Mouse (Mus musculus): ENCODE measurements around the gene Tcf12. TPM values are rescaled to one million over a fixed set of nuclear protein-coding genes. Genes with fewer than 3 reads are reported as not detected.

Gene Tcf12
- total and polyA plus RNA-seq, 3 experiments, result 41.4 to 42.3 (median 41.7) TPM

- dilution Hi-C loops (cut with MboI; ENCODE audit: extremely low pct_ligation_motif_present, extremely low pct_unique_long_range_greater_than_20kb, low sequenced_read_pairs) (no loop called here), in situ Hi-C loops (cut with MboI; ENCODE audit: low pct_ligation_motif_present, low pct_unique_long_range_greater_than_20kb, low sequenced_read_pairs) (no loop called here)
- DNase-seq (ENCODE audit: extremely low read depth), result no peak
- Histone ChIP-seq H3K27me3 (replicated peaks) (no peaks in the 10 kb centered on the region), H3K27ac (ENCODE audit: insufficient read depth, low read depth) (no peak overlapping the region), H3K4me2 (ENCODE audit: insufficient read depth, low read depth, poor library complexity, severe bottlenecking) (no peak overlapping the region), H3K36me3 (replicated peaks in 1 of 2; ENCODE audit: control insufficient read depth in 1 of 2, insufficient read depth in 1 of 2, low read length in 1 of 2) (peaks cover 0 to 12% of the 10 kb centered on the region in 2 experiments), H3K9ac (ENCODE audit: insufficient read depth, low read depth) (no peak overlapping the region), H3K79me2 (replicated peaks; ENCODE audit: control insufficient read depth, extremely low read depth, insufficient read depth, poor library complexity, severe bottlenecking) (no peaks in the 10 kb centered on the region), H3K4me3 (replicated peaks in 1 of 3; ENCODE audit: low read depth in 2 of 3, low read length in 2 of 3, poor library complexity in 1 of 3) (no peak overlapping the region), H3K4me1 (ENCODE audit: control insufficient read depth in 1 of 2, insufficient read depth in 2 of 2) (no peaks in the 10 kb centered on the region), H3K9me3 (replicated peaks; ENCODE audit: low read length) (no peaks in the 10 kb centered on the region)
- TF ChIP-seq MAZ (IDR thresholded peaks at IDR 0.05; ENCODE audit: low read depth, low read length) (no peak), MYC (IDR thresholded peaks at IDR 0.05; ENCODE audit: low read depth, low read length) (no peak), IRF4 (IDR thresholded peaks at IDR 0.05; ENCODE audit: low read depth, low read length) (no peak), POLR2AphosphoS2 (IDR thresholded peaks at IDR 0.05; ENCODE audit: low read depth, low read length) (no peak), ZKSCAN1 (IDR thresholded peaks at IDR 0.05; ENCODE audit: borderline replicate concordance, low read depth, low read length) (no peak), ETS1 (conservative IDR thresholded peaks at IDR 0.05; ENCODE audit: low read depth, low read length) (no peak), MAFK (IDR thresholded peaks at IDR 0.05; ENCODE audit: insufficient replicate concordance, low read length) (no peak), ELF1 (IDR thresholded peaks at IDR 0.05; ENCODE audit: low read depth, low read length) (no peak), PAX5 (IDR thresholded peaks at IDR 0.05; ENCODE audit: low read length) (no peak), KAT2A (IDR thresholded peaks at IDR 0.05; ENCODE audit: insufficient replicate concordance, low read length) (no peak), NELFE (IDR thresholded peaks at IDR 0.05; ENCODE audit: low read depth, low read length) (no peak), CHD2 (IDR thresholded peaks at IDR 0.05; ENCODE audit: low read length) (no peak), NRF1 (IDR thresholded peaks at IDR 0.05; ENCODE audit: low read depth, low read length) (no peak), BHLHE40 (IDR thresholded peaks at IDR 0.05; ENCODE audit: low read depth, low read length) (no peak), CHD1 (IDR thresholded peaks at IDR 0.05; ENCODE audit: low read depth, low read length) (no peak), HCFC1 (IDR thresholded peaks at IDR 0.05; ENCODE audit: low read depth, low read length) (no peak), POLR2A (IDR thresholded peaks at IDR 0.05; ENCODE audit: low read depth, low read length) (no peak), ZNF384 (IDR thresholded peaks at IDR 0.05; ENCODE audit: low read depth, low read length) (no peak)
These were observed 181.0 kb downstream of the Tcf12 start for GRCm38 (mm10) chr9:71930431-71931357.

- dilution Hi-C loops (cut with MboI; ENCODE audit: extremely low pct_ligation_motif_present, extremely low pct_unique_long_range_greater_than_20kb, low sequenced_read_pairs) (no loop called here), in situ Hi-C loops (cut with MboI; ENCODE audit: low pct_ligation_motif_present, low pct_unique_long_range_greater_than_20kb, low sequenced_read_pairs) (no loop called here)
- no peaks in the 10 kb centered on the region for H3K9me3 ChIP-seq (replicated peaks; ENCODE audit: low read length)
- H3K9ac ChIP-seq (ENCODE audit: insufficient read depth, low read depth), result no peak overlapping the region
- H3K4me2 ChIP-seq (ENCODE audit: insufficient read depth, low read depth, poor library complexity, severe bottlenecking), result no peak overlapping the region
- TF ChIP-seq HCFC1 (IDR thresholded peaks at IDR 0.05; ENCODE audit: low read depth, low read length) (no peak), BHLHE40 (IDR thresholded peaks at IDR 0.05; ENCODE audit: low read depth, low read length) (no peak), MAFK (IDR thresholded peaks at IDR 0.05; ENCODE audit: insufficient replicate concordance, low read length) (no peak), RCOR1 (conservative IDR thresholded peaks at IDR 0.05; ENCODE audit: low read depth, low read length) (no peak), PAX5 (IDR thresholded peaks at IDR 0.05; ENCODE audit: low read length) (no peak), ETS1 (conservative IDR thresholded peaks at IDR 0.05; ENCODE audit: low read depth, low read length) (no peak), TBP (conservative IDR thresholded peaks at IDR 0.05; ENCODE audit: low read depth, low read length) (no peak), EP300 (IDR thresholded peaks at IDR 0.05; ENCODE audit: low read length) (no peak), NRF1 (IDR thresholded peaks at IDR 0.05; ENCODE audit: low read depth, low read length) (no peak)
- no peak for DNase-seq (ENCODE audit: extremely low read depth)
- H3K79me2 ChIP-seq (replicated peaks; ENCODE audit: control insufficient read depth, extremely low read depth, insufficient read depth, poor library complexity, severe bottlenecking), result no peaks in the 10 kb centered on the region
- no peak overlapping the region for H3K4me3 ChIP-seq (replicated peaks in 1 of 3; ENCODE audit: low read depth in 2 of 3, low read length in 2 of 3, poor library complexity in 1 of 3)
- no peak overlapping the region for H3K27ac ChIP-seq (ENCODE audit: insufficient read depth, low read depth)
- H3K36me3 ChIP-seq (replicated peaks in 1 of 2; ENCODE audit: control insufficient read depth in 1 of 2, insufficient read depth in 1 of 2, low read length in 1 of 2), result peaks cover 2 to 17% of the 10 kb centered on the region in 2 experiments
- no peaks in the 10 kb centered on the region for H3K4me1 ChIP-seq (ENCODE audit: control insufficient read depth in 1 of 2, insufficient read depth in 2 of 2)
- H3K27me3 ChIP-seq (replicated peaks), result no peaks in the 10 kb centered on the region
These were observed 195.1 kb downstream of the Tcf12 start for GRCm38 (mm10) chr9:71916662-71916953.

All from CH12.LX (cell line).